9 mouse cellular contexts compared by ENCODE assay signal in the genomic region with DNA sequence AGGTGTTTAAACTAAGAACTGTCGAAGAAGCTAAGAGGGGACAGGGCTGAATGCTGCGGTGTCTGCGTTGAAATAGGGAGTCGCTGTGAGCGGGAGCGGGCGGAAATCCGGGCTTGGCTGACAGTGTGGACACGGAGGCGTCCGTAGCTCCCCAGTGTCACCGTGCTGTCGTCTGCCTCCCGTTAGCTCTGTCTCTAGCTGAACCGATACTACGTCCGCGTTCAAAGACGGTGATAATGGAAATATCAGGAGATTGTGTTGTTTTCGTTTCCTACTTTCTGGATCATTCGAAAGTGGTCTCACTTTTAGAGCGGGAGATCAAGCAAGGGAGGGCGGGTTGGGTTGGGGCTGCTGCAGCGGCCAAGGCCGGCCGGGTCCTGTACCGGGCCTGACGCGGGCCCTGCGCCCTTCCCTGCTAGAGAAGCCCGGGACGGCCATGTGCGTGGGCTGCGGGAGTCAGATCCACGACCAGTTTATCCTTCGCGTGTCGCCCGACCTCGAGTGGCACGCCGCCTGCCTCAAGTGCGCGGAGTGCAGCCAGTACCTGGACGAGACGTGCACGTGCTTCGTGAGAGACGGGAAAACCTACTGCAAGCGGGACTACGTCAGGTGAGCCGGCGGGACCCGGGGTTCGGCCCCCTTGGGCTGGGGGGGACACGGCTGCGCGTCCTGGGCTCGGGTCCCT. TPM values are rescaled to one million over a fixed set of nuclear protein-coding genes. Genes with fewer than 3 reads are reported as not detected.
A peak's percentile ranks its signal among the peaks of the same experiment; 100 is the strongest.
DNase-seq lines count a peak whose midpoint lies in the region; ATAC-seq and TF ChIP-seq lines count a peak whose summit lies in the region.
"Had no signal": no experiment of that assay in that cellular context is flagged by ENCODE, and none has a peak within 500 bp of the region (broad histone marks: within the 10 kb centered on the region; RNA-seq: fewer than 3 reads in every experiment).

No protein-coding gene starts in this region.

- WGBS in heart, embryonic 16.5 days, result 1% methylated on average over 59 of the region's 59 CpGs
- 1% methylated on average over 59 of the region's 59 CpGs for WGBS in midbrain, postnatal 0 days

- H3K4me2 ChIP-seq in heart, embryonic 16.5 days (ENCODE audit: low read depth, low read length), result peak overlapping the region; percentile 72
- no peak overlapping the region; the same call in 1 of the 2 replicates for H3K4me2 ChIP-seq in midbrain, postnatal 0 days (ENCODE audit: low read depth, low read length, poor library complexity, severe bottlenecking)

- H3K9me3 ChIP-seq in heart, embryonic 16.5 days (replicated peaks; ENCODE audit: control insufficient read depth, low read length), result peaks cover 3% of the 10 kb centered on the region; the same call in 1 of the 2 replicates
- H3K9me3 ChIP-seq in midbrain, postnatal 0 days (ENCODE audit: low read length), result no peaks in the 10 kb centered on the region

- ATAC-seq in CD4-positive, CD25-positive, alpha-beta regulatory T cell, adult 4 months, result no peak
- no peak for ATAC-seq in heart, embryonic 16.5 days (replicated peaks; ENCODE audit: extremely low read depth, insufficient read depth, low FRiP score)
- ATAC-seq in midbrain, postnatal 0 days (ENCODE audit: low FRiP score), result no peak

- peaks cover 80% of the 10 kb centered on the region for H3K27me3 ChIP-seq in heart, embryonic 16.5 days (ENCODE audit: control insufficient read depth, insufficient read depth, low read length)
- H3K27me3 ChIP-seq in midbrain, postnatal 0 days (ENCODE audit: insufficient read depth, low read length), result peaks cover 56% of the 10 kb centered on the region

- H3K9ac ChIP-seq in heart, embryonic 16.5 days (ENCODE audit: low read length), result no peak overlapping the region
- no peak overlapping the region for H3K9ac ChIP-seq in midbrain, postnatal 0 days (replicated peaks; ENCODE audit: low read length, poor library complexity, severe bottlenecking)

- H3K4me1 ChIP-seq in heart, embryonic 16.5 days (ENCODE audit: control insufficient read depth, insufficient read depth, low read length), result peaks cover 36% of the 10 kb centered on the region
- peaks cover 4% of the 10 kb centered on the region; the same call in 1 of the 2 replicates for H3K4me1 ChIP-seq in midbrain, postnatal 0 days (ENCODE audit: insufficient read depth, low read length)

- no peak for TF ChIP-seq CTCF in midbrain, postnatal 0 days (IDR thresholded peaks at IDR 0.05)

- DNase-seq in CD4-positive, CD25-positive, alpha-beta regulatory T cell, adult 2 months (ENCODE audit: low read depth, low spot score), result peak; percentile 52
- DNase-seq in thymus, postnatal 4 days, result peak; percentile 43
- DNase-seq in thymus, adult 18-20 months, result no peak
- peak; percentile 37 for DNase-seq in kidney, postnatal 14 days
- DNase-seq in midbrain, postnatal 0 days (ENCODE audit: low spot score), result no peak
- DNase-seq in frontal cortex, adult 2 months (ENCODE audit: extremely low spot score in 1 of 2, low spot score in 1 of 2), result no peak

- H3K27ac ChIP-seq in heart, embryonic 16.5 days (ENCODE audit: low read length), result no peak overlapping the region
- no peak overlapping the region for H3K27ac ChIP-seq in midbrain, postnatal 0 days (ENCODE audit: low read depth, low read length)

- no peaks in the 10 kb centered on the region for H3K36me3 ChIP-seq in heart, embryonic 16.5 days (ENCODE audit: control insufficient read depth, insufficient read depth)
- no peaks in the 10 kb centered on the region for H3K36me3 ChIP-seq in midbrain, postnatal 0 days (ENCODE audit: insufficient read depth, low read length)

- H3K4me3 ChIP-seq in heart, embryonic 16.5 days (ENCODE audit: low read length), result peak overlapping the region; percentile 44
- H3K4me3 ChIP-seq in midbrain, postnatal 0 days (ENCODE audit: low read depth, low read length), result peak overlapping the region; percentile 8; the same call in 1 of the 2 replicates

RNA-seq across cellular contexts. Expression of gene Isl2, which starts 3.4 kb away (rescaled TPM):
- polyA plus RNA-seq in CD4-positive, CD25-positive, alpha-beta regulatory T cell, adult 4 months (2017; shearing (Covaris generic)), result not detected
- polyA plus RNA-seq in heart, embryonic 16.5 days (2015; fragmentation: Nextera tagmentation; extraction: Ambion mirVana), result 0.54 and 1.00 TPM in 2 replicates
- total RNA-seq in midbrain, postnatal 0 days (2014; rRNA removed), result 0.14 TPM in 1 of 2 replicates, not detected in the other
- polyA plus RNA-seq in midbrain, postnatal 0 days (2015; fragmentation: Nextera tagmentation; extraction: Ambion mirVana), result 0.39 TPM in 1 of 2 replicates, not detected in the other
- polyA plus RNA-seq in frontal cortex, adult 2 months (2012; rRNA removed), result not detected in 2 replicates
- polyA plus RNA-seq: cortical plate, adult 2 months had no signal

RNA-seq across cellular contexts. Expression of gene Etfa, which starts 29.8 kb away (rescaled TPM):
- 100 to 1,000 TPM; 126 to 138 TPM for polyA plus RNA-seq in CD4-positive, CD25-positive, alpha-beta regulatory T cell, adult 4 months (2017; shearing (Covaris generic))
- polyA plus RNA-seq in heart, embryonic 16.5 days (2015; fragmentation: Nextera tagmentation; extraction: Ambion mirVana), result 452 and 483 TPM in 2 replicates
- total RNA-seq in midbrain, postnatal 0 days (2014; rRNA removed), result 11.5 and 13.7 TPM in 2 replicates
- 94.6 and 99.1 TPM in 2 replicates for polyA plus RNA-seq in midbrain, postnatal 0 days (2015; fragmentation: Nextera tagmentation; extraction: Ambion mirVana)
- 37.7 and 48.5 TPM in 2 replicates for polyA plus RNA-seq in frontal cortex, adult 2 months (2012; rRNA removed)

Comparison
In these comparisons a context has a peak if more than half of its experiments do, and no peak if none do; other contexts are left out.
1. DNase-seq: peak in CD4-positive, CD25-positive, alpha-beta regulatory T cell, adult 2 months (single experiment), thymus, postnatal 4 days (single experiment) and kidney, postnatal 14 days (single experiment); none in thymus, adult 18-20 months (0 of 2), midbrain, postnatal 0 days (single experiment) and frontal cortex, adult 2 months (0 of 2).